Mouse (Mus musculus): ENCODE measurements around the gene Sowaha.

Gene Sowaha

GRCm38 (mm10) chr11:53505026-53505663 is 25.1 kb upstream of the Sowaha start:
- WGBS = 56% methylated on average over 5 of the region's 5 CpGs

- 96% methylated on average over 8 of the region's 8 CpGs for WGBS
Measured at GRCm38 (mm10) chr11:53504376-53504775, 24.3 kb upstream of the Sowaha start.

GRCm38 (mm10) chr11:53503738-53504137 is 23.7 kb upstream of the Sowaha start:
- 91% methylated on average over 5 of the region's 5 CpGs for WGBS

GRCm38 (mm10) chr11:53502039-53502765 is 22.1 kb upstream of the Sowaha start:
- WGBS = 46% methylated on average over 8 of the region's 8 CpGs

GRCm38 (mm10) chr11:53500569-53500968 is 20.5 kb upstream of the Sowaha start:
- WGBS = 36% methylated on average over 11 of the region's 11 CpGs

- 32% methylated on average over 6 of the region's 6 CpGs for WGBS
Measured at GRCm38 (mm10) chr11:53496946-53497345, 16.9 kb upstream of the Sowaha start.

GRCm38 (mm10) chr11:53495417-53495816 is 15.3 kb upstream of the Sowaha start:
- WGBS = 71% methylated on average over 6 of the region's 6 CpGs

- 76% methylated on average over 3 of the region's 3 CpGs for WGBS
Measured at GRCm38 (mm10) chr11:53493243-53493955, 13.3 kb upstream of the Sowaha start.

- 30% methylated on average over 8 of the region's 8 CpGs for WGBS
Measured at GRCm38 (mm10) chr11:53491954-53492401, 11.9 kb upstream of the Sowaha start.

- 91% methylated on average over 9 of the region's 9 CpGs for WGBS
Measured at GRCm38 (mm10) chr11:53489421-53489820, 9.3 kb upstream of the Sowaha start.

GRCm38 (mm10) chr11:53489007-53489406 is 8.9 kb upstream of the Sowaha start:
- 98% methylated on average over 5 of the region's 5 CpGs for WGBS

GRCm38 (mm10) chr11:53486822-53487594 is 6.9 kb upstream of the Sowaha start:
- WGBS = 38% methylated on average over 27 of the region's 27 CpGs

GRCm38 (mm10) chr11:53486351-53486750 is 6.3 kb upstream of the Sowaha start:
- WGBS = 88% methylated on average over 3 of the region's 3 CpGs

- WGBS = 46% methylated on average over 3 of the region's 3 CpGs
Measured at GRCm38 (mm10) chr11:53485719-53486118, 5.6 kb upstream of the Sowaha start.

- 73% methylated on average over 9 of the region's 9 CpGs for WGBS
Measured at GRCm38 (mm10) chr11:53483159-53483891, 3.3 kb upstream of the Sowaha start.

GRCm38 (mm10) chr11:53481088-53481730 is 1.1 kb upstream of the Sowaha start:
- 80% methylated on average over 4 of the region's 4 CpGs for WGBS

- 1% methylated on average over 62 of the region's 62 CpGs for WGBS
Measured at GRCm38 (mm10) chr11:53479171-53479782, 797 bp downstream of the Sowaha start.

- 7% methylated on average over 79 of the region's 79 CpGs for WGBS
Measured at GRCm38 (mm10) chr11:53478383-53479170, 1.5 kb downstream of the Sowaha start.

GRCm38 (mm10) chr11:53477833-53478232 is 2.2 kb downstream of the Sowaha start:
- WGBS = 49% methylated on average over 7 of the region's 7 CpGs

Measured in cerebral cortex, adult 2 months (tissue).